Mouse (Mus musculus) ES-CJ7 (cell line): ENCODE results near the gene Ppig.
"Not testable (repeated sequence)": the region's sequence is repeated elsewhere in the genome, so short reads cannot be mapped to it uniquely, and the experiment has no call there.

Experiments
- DNase-seq: peaks from one replicate; pipeline ENCODE4 v3.0.0; 2011; ENCODE audit warnings: low read depth, low spot score

The Ppig gene

DNA sequence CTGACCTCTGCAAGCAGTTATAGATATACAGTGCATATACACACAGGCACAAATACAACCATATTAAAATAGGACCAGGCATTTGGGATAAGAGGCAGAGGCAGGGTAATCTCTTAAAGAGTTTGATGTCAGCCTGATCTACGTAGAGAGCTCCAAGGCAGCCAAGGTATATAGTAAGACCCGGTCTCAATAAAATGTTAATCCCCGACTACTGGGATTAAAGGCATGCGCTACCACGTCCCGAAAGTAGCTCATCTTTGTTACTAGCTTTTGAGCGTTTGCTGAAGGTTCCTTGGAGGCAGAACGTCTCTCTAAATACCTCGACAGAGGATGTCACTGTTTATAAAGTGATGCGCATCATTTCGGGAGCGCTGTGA, at the start of gene Ppig:
Gene Ppig (plus strand): TSS at position 273 of the 377 bp plus-strand sequence.
- DNase-seq, result no peak

DNA sequence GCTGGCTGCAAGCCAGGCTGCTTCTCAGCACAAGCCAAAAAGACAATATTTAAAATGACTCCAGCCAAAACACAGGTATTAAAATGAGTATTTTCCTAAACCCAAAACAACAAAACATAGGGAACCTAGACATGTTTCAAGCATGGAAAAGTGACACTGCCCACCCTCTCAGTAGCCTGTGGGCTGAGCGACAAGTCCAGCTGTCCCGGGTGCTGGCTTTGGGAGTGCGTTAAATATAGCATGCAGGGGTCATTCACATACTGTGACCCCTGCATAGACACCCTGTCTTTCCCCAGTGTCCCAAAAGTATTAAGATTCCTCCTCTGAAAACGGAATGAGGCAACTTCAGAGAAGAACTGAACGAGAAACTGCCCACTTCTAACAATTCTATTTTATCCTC, 48.6 kb upstream of the Ppig start:
- DNase-seq, result no peak

DNA sequence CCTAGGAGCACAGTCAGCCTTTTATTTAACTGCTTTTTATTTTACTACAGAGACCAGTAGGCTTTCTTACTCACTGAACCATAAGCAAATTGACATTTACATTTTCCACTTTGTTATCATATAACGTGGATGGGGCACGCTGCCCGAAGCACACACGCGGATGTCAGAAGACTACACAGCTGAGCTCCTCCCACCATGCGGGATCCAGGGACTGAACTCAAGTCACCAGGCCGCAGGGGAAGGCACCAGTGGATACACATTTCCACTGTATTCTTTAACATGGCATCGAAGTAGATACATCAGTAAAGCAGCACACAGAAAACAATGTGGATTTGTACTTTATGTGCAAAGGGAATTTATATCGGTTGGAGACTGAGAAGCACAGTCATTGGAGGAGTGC, 47.1 kb upstream of the Ppig start:
- DNase-seq, result no peak

DNA sequence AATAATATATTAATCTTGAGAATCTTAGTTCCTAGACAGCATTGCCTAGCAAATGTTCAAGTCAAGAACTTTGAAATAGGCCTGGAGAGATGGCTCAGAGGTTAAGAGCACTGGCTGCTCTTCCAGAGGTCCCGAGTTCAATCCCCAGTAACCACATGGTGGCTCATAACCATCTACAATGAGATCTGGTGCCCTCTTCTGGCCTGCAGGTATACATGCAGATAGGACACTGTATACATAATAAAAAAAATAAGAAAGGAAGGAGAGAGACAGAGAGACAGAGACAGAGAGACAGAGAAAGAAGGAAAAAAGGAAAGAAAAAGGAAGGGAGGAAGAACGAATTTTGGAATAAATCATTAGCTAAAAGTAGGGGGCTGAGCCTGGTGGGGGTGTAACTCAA, 45.6 kb upstream of the Ppig start:
- peak; percentile 51 for DNase-seq

DNA sequence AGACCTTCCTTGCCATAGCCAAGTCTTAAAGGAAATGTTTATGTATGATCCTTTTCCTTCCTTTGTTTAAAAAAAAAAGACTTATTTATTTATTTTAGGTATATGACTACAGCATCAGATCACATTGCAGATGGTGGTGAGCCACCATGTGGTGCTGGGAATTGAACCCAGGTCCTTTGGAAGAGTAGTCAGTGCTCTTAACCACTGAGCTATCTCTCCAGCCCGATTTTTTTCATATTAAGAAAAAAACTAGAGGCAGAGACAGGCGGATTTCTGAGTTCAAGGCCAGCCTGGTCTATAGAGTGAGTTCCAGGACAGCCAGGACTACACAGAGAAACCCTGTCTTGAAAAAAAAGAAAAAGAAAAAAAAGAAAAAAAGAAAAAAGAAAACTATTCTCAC, 45.1 kb upstream of the Ppig start:
- not testable (repeated sequence) for DNase-seq

DNA sequence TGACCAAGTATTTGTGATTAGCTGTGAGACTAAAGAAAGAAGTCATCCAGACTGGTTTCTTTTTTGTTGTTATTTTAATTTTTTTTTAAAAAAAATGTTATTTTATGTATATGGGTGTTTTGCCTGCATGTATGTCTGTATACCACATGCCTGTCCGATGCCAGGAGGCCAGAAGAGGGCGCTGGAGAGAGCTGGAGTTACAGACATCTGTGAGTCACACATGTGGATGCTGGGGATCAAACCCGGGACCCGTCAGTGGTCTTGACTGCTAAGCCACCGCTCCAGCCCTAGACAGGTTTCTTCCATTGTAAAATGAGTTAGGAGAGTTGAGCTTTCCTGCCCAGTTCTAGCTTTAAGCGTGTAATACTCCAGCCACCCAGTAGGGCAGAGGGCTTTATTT, 42.4 kb upstream of the Ppig start:
- DNase-seq, result peak; percentile 88

DNA sequence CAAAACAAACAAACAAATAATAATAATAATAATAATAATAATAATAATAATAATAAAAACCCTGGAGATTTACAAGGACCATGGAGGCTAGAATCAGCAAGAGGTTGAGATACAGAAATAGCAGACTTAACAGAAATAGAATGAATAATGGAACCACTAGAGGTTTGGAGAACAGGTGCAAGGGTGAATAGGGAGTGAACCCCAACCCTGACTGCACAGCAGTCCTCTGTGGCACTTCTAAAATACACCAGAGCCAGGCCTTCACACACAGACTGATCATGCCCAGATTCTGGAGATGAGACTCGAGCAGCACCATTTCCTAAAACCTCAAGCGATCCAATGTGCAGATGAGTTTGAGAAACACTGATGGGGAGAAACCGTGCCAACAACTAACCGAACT, 40.4 kb upstream of the Ppig start:
- no peak for DNase-seq

DNA sequence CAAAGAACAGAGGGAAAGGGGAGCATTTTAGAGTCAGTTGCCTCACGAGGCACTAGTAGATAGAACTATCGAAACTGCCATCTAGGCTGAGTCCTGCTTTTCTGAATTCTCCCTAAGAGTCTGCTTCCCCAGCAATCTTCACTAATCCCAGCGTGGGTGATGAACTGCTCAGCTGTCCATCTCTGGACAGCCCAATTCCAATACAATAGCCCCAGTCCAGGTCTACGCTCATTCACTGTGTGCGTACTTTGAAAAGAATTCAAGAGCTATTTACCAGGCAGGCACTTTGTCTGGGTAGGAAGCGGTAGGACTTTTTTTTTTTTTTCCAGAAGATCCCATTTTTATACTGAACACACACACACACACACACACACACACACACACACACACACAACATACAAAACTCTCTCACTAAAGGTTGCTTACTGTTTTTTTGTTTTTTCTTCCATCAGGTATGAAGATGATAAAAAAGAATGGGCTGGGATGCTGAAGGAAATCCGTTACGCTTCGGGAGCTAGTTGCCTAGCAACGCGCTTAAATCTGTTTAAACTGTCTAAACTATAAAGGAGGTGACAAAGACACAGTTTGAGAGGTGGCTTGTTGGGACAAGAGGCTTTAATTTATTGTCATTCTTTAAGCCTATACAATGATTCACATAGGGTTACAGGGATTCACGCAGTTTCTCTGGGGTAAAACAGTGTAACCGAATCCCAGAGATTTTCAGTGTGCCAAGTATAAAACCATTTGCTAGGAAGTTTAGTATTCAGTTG, 39.1 kb upstream of the Ppig start:
- no peak for DNase-seq

DNA sequence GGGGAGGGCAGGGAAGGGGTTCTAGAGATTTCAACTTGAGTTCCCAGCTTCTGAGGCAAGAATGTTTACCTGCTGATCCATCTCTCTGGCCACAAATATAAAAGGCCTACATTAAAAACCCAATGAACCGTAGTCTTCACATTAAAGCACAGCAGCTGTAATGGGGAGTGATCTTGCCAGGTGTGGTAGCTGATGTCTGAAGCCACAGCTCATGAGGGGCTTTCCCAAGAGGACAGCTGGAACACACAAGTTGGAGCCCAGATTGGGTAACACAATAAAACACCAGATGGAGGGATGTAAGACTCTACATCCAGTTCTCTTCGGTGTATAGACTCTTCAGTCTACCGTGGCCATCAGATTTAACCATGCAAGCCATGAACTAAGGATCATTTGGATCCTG, 37.9 kb upstream of the Ppig start:
- DNase-seq, result no peak

DNA sequence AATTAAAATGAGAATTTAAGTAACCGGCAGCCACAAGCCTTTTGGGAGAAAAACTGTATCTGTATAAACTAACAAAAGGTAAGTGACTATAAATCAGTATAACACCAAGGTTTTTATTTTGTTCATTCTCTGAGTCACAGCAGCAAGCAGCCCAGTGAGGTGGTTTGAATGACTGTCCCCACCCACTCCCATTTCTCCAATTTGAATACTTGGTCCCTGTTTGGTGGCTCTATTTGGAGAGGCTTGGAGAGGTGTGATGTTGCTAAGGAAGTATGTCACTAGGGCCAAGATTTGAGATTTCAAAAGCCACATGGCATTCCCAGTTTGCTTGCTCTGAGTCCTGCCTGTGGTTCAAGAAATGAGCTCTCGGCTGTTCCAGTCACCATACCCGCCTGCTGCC, 32.1 kb upstream of the Ppig start:
- DNase-seq, result no peak

DNA sequence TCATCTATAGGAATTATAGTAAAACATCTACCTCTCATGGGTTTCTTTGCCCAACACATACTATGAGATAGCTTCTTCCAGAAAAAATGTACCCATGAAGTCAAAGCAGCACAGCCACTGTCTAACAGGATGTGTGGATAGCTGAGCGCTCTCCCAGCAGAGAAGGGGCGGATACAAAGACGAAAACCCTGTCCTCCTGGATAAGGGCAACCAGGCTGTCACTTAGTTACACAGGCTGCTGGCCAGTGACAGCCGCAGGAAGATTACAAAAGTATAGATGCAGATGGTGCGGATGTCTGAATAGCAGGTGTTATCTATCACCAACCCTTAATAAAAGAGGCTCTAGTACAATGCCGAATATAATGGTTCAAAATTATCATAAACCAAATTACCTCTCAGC, 31.5 kb upstream of the Ppig start:
- DNase-seq, result no peak

DNA sequence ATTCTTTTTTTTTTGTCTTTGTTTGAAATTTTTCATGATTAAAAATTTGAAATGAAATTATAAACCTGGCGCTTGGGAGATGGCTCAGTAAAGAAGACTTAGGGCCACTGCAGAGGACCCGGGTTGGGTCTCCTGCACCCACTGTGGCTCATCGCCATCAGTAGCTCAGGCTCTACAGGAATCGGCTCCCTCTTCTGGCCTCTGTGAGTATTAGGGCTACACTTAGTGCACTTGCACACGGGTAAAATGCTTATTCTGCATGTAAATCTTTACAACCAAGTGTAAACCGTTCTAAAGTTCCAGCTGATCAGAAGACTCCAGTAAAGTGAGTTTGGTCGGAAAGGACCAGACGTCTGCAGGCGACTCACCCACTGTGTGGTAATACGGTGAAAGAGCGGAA, 28.8 kb upstream of the Ppig start:
- peak; percentile 35 for DNase-seq

DNA sequence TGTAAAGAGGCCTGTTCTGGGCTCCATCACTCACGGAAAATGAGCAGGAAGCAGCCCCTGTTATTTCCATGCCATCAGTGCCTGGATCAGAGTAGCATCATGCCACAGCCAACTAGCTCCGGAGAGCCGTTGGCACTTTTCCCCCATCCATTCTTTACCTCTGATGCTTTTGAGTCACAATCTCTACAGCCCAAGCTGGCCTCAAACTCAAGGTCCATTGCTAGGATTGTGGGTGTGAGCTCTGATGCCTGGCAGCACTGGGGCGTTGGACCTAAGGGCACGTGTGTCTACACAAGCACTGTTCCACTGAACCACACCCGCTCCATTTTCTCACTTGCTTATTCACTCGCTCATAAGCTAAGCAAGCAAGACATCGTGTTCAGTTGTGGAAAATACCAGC, 21.9 kb upstream of the Ppig start:
- DNase-seq, result no peak

DNA sequence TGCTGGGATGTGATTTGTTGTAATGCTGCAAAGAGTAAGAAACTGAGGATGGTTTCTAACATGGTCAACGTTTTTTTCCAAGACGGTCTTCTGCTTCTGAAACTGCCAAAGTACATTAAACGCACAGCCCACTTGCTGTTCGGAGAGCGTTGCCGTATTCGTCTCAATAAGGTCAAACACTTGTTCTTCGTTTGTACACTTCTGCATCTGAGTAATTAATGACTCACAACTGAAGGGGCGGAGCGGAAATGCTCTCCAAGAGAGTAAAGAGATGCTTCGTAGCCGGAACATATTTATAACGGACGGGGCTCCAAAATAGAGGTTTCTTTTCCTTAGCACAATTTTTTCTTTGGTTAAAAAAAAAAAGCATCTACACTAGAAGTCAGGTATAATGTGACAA, 10.2 kb upstream of the Ppig start:
- no peak for DNase-seq

DNA sequence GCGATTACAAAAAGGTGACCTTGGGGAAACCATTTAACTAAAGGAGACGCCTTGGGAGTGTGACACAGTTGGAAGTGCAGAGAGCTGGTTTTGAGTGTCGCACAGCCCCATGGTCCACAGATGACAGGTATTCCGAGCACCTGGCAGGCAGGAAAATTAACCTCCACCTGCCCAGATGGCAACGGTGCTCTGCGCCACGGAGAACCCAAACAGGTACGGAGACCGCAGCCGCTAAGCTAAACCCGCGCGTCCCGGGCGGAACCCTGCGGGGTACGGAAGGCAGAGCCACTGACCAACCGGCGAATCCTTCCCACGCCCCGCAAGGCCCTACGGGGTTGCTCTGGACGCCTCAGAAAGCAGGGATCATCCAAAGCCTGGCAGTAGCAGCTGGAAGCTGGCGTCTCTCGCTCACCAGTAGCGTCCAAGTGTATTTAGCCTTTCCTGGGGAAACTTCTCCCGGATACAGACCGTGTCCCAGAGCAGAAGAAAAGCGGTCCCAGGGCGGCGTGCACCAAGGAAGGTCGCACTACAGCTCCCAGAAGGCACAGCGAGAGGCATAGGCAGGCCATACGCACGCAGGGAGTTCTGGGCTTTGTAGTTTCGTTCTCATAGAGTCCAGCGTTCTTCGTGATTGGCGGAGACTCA, 9.2 kb upstream of the Ppig start, which contains the start of gene Fastkd1:
Gene Fastkd1 (minus strand): TSS at position 536 of the 645 bp plus-strand sequence.
- DNase-seq, result peak; percentile 94

DNA sequence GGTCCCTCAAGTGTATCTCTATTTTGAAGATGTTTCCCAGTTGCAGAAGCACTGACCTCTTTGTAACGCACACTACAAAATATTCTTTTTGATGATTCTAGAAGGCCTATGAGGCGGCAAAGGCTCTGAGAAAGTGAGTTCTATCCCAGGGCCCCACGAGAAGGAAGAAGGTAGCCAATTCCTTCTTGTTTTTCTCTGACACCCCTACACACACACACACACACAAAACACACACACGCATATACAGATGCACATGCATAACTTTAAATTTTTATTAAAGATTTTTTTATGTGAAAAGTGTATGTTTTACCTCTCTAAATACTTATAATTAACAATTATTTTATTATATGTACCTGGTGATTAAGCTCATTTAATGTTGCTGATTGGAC, 8.7 kb upstream of the Ppig start:
- DNase-seq, result no peak

DNA sequence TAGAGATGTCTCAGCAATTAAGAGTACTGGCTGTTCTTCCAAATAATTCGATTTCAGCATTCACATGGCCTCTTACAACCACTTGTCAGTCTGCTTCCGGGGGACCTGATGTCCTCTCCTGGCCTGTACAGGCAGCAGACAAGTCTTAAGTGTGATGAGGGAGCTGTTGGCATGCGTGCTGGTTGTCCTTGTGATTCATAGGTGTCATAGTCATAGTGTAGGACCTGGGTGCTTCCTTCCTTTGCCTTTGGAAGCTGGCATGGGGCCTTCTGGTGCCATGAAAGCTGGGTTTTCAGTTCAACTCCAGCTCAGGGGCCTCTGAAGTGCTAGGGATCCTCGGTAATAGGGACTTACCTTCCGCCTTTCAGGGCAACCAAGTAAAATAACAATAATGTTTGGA, 8.2 kb upstream of the Ppig start:
- DNase-seq, result no peak

DNA sequence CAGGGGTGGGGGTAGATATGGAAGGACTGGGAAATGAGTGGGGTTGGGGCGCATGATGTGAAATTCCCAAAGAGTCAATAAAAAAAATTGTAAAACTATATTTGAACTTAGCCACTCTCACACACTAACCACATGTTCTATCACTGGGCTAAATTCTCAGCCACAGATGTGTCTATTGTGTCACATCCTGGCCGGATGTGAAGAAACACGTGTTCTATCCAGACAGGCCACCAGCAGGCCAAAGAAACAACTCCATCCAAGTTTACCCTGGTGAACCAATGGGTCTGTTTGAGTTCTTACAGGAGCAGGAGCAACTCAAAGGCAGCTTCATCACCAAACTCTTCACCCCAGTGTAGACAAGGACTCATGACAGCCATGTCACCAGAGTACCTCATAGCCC, 5.9 kb upstream of the Ppig start:
- DNase-seq, result no peak

DNA sequence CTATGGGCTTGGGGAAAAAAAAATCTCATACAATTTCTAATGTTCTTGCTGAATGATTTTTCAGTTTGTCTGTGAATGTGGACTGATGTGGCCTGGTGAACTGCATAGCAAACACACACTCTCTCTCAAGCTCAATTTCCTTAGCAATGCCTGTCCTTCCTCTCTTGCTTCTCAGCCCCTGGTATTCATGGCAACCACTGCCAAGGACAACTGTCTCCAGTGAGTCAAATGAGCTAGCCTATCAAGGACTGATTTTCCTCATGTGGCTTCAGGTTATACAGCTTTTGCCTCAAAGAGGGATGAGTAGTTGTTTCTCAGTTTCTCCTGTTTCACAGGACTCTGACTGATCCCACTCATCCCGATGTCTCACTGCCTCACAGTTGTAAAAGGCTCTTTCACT, 3.2 kb upstream of the Ppig start:
- no peak for DNase-seq

DNA sequence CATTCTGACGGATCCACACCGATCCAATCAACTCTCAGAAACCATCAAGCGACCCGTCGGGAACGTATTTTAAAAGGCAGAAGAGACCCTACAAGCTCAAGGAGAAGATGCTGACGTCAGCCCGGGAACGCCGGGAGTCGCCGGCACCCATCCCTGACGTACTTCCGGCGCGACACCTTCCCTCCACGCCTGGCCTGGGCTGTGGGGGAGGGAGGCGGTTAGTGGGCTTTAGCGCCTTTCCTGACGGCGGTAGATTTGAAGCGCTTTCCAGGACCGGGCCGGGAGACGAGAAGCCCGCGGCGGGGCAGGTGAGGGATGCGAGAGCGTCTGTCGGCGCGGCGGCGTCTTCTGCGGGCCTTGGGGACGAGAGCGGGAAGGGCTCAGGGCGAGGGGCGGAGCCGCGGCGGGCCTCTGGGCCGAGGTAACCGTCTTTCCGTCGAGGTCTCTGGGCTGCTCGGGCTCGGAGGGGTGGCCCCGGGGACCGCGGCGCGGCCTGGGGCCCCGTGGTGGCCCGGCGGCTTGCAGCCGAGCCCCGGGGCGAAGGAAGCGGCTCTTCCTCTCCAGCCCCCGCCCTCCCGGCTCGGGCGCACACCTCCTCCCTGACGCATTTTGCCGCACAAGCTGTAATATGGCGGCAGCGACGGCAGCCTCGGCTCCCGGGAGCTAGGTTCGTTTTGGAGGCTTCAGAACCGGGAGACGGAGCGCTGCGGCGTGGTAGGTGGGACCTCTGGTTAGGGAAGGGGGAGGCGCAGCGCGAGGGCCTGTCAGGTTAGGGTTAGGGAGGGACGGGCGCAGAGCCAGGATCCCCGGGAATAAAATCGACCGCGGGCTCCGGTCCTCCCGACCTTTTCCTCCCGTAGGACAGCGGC, 539 bp downstream of the Ppig start:
- peak; percentile 95 for DNase-seq

DNA sequence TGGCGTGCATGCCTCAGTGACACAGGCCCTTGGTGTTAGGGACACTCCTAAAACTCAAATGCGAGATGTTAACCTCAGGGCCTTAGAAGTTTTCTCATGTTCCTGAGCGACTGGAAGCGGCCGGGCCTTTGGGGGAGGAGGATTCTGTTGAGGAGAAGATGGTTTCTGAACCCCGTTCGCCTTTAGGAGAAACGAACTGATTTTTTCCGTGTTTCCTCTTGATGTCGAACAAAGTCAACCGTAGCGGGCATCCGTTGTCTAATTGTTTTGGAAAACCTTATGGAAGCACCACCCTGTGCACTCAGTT, 1.1 kb downstream of the Ppig start:
- DNase-seq, result no peak

DNA sequence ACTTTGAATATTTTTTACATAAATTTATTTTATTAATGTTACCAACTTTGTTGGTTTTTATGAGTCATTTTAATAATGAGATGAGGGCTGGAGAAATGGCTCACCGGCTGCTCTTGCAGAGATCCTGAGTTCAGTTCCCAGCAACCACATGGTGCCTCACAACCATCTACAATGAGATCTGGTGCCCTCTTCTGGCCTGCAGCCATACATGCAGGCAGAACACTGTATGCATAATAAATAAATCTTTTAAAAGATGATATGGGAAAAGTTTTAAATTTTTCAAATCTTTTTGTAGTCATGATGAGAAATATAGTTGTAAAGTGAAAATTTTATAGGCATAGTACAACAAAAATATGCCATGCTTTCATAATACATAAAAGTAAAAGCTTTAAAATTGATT, 22.7 kb downstream of the Ppig start:
- DNase-seq, result peak; percentile 26

DNA sequence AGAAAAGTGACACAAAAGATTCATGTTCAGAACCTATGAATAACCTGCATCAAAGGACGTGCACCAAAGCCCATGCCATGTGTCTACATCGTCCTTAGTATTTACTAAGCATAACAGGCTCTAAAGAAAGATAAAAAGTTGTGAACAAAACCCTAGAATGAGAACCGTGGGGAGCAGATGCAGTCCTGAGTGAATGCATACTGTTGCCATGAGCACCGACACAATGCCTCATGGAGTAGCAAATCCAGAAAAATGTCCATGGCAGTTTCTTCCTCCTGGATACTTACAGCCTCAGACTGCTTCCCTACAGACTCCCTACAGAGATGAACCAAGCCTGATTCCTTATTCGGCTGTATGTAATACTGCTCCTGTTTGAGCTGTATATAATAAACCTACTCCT, 38.6 kb downstream of the Ppig start:
- no peak for DNase-seq
